Mouse (Mus musculus) embryonic fibroblast, embryonic 13.5 days (primary cell): Measurements from ENCODE around the gene Dnah11.

ENCODE experiments used
- CTCF ChIP-seq: IDR thresholded peaks from 2 replicates; pipeline ENCODE4 v1.5.1; 2011; ENCODE audit warnings: mild to moderate bottlenecking, control low read depth, low read length, moderate library complexity, borderline replicate concordance; ENCODE audit not compliant: insufficient read depth
- POLR2A ChIP-seq: IDR thresholded peaks from 2 replicates; pipeline ENCODE4 v1.6.1; 2011; ENCODE audit warnings: low read depth, mild to moderate bottlenecking, control low read depth, low read length, moderate library complexity

- TF ChIP-seq CTCF, result no peak
- TF ChIP-seq POLR2A, result peak; percentile 34; the same call in 1 of the 2 replicates
Observed at GRCm38 (mm10) chr12:117843302-117844074, 355.4 kb downstream of the Dnah11 start.
